Mouse (Mus musculus) retina, postnatal 7 days (tissue): ENCODE data around the gene Ppp1cc.

Experiments used
- DNase-seq: peaks from one replicate; pipeline ENCODE4 v3.0.0-alpha.2; 2012; ENCODE audit warnings: low read depth, low spot score

Ppp1cc gene

GRCm38 (mm10) chr5:122157827-122158381 is at the start of gene Ppp1cc:
Ppp1cc (plus strand) TSS chr5:122158278.
- DNase-seq: peak; percentile 93

GRCm38 (mm10) chr5:122109325-122110060 is 48.6 kb upstream of the Ppp1cc start:
- DNase-seq: no peak

- no peak for DNase-seq
These were observed 47.5 kb upstream of the Ppp1cc start for GRCm38 (mm10) chr5:122110625-122111024.

- no peak for DNase-seq
These were observed 46.8 kb upstream of the Ppp1cc start for GRCm38 (mm10) chr5:122111091-122111932.

GRCm38 (mm10) chr5:122111933-122112248 is 46.2 kb upstream of the Ppp1cc start:
- no peak for DNase-seq

GRCm38 (mm10) chr5:122113450-122113849 is 44.6 kb upstream of the Ppp1cc start:
- no peak for DNase-seq

GRCm38 (mm10) chr5:122114176-122114575 is 43.9 kb upstream of the Ppp1cc start:
- no peak for DNase-seq

GRCm38 (mm10) chr5:122115266-122115763 is 42.8 kb upstream of the Ppp1cc start:
- no peak for DNase-seq

GRCm38 (mm10) chr5:122116243-122116642 is 41.8 kb upstream of the Ppp1cc start:
- DNase-seq: no peak

- DNase-seq: no peak
These were observed 32.8 kb upstream of the Ppp1cc start for GRCm38 (mm10) chr5:122125211-122125760.

- peak; percentile 71 for DNase-seq
These were observed 28.9 kb upstream of the Ppp1cc start for GRCm38 (mm10) chr5:122129068-122129655.

- no peak for DNase-seq
These were observed 27.6 kb upstream of the Ppp1cc start for GRCm38 (mm10) chr5:122130341-122130998.

- DNase-seq: peak; percentile 75
These were observed 26.7 kb upstream of the Ppp1cc start for GRCm38 (mm10) chr5:122131076-122132051.

GRCm38 (mm10) chr5:122132167-122133049 is 25.7 kb upstream of the Ppp1cc start:
- no peak for DNase-seq

- no peak for DNase-seq
These were observed 25.1 kb upstream of the Ppp1cc start for GRCm38 (mm10) chr5:122133050-122133389.

- no peak for DNase-seq
These were observed 23.4 kb upstream of the Ppp1cc start for GRCm38 (mm10) chr5:122134395-122135289.

- no peak for DNase-seq
These were observed 22.7 kb upstream of the Ppp1cc start for GRCm38 (mm10) chr5:122135290-122135882.
